Mouse (Mus musculus) limb, embryonic 10.5 days (tissue): ENCODE measurements at regions not wholly inside any gene's neighbourhood (a gene's known extent, or its start where the extent isn't known, plus 50 kb on each side); places are given as distances from the start of the nearest gene placed in this dataset.

Source experiments
- DNase-seq: peaks from one replicate; pipeline ENCODE4 v3.0.0-alpha.2; 2017; ENCODE audit warnings: low spot score
- H3K27ac ChIP-seq: fragments of 300-500 bp; sonication (generic); 2 replicates; pipeline ENCODE4 v1.5.1; 2016; ENCODE audit warnings: mild to moderate bottlenecking
- H3K27me3 ChIP-seq: fragments of 300-500 bp; sonication (generic); 2 replicates; pipeline ENCODE4 v1.6.1; 2016; ENCODE audit warnings: low read depth, mild to moderate bottlenecking; ENCODE audit not compliant: poor library complexity, severe bottlenecking
- H3K36me3 ChIP-seq: fragments of 300-500 bp; sonication (generic); 2 replicates; pipeline ENCODE4 v1.6.1; 2016; ENCODE audit warnings: mild to moderate bottlenecking, moderate library complexity
- H3K4me1 ChIP-seq: fragments of 300-500 bp; sonication (generic); 2 replicates; pipeline ENCODE4 v1.6.1; 2016
- H3K4me3 ChIP-seq: fragments of 300-500 bp; sonication (generic); 2 replicates; pipeline ENCODE4 v1.5.1; 2016; ENCODE audit warnings: mild to moderate bottlenecking, moderate library complexity
- H3K9me3 ChIP-seq: fragments of 300-500 bp; sonication (generic); replicated peaks from 2 replicates; pipeline ENCODE4 v1.6.1; 2016; ENCODE audit warnings: mild to moderate bottlenecking
- WGBS: fragments of 180-500 bp; shearing (Covaris S2); methylation state at CpG from one replicate; pipeline ENCODE4 v1.1.7; 2016; 5-methylcytosine and 5-hydroxymethylcytosine counted together

DNA sequence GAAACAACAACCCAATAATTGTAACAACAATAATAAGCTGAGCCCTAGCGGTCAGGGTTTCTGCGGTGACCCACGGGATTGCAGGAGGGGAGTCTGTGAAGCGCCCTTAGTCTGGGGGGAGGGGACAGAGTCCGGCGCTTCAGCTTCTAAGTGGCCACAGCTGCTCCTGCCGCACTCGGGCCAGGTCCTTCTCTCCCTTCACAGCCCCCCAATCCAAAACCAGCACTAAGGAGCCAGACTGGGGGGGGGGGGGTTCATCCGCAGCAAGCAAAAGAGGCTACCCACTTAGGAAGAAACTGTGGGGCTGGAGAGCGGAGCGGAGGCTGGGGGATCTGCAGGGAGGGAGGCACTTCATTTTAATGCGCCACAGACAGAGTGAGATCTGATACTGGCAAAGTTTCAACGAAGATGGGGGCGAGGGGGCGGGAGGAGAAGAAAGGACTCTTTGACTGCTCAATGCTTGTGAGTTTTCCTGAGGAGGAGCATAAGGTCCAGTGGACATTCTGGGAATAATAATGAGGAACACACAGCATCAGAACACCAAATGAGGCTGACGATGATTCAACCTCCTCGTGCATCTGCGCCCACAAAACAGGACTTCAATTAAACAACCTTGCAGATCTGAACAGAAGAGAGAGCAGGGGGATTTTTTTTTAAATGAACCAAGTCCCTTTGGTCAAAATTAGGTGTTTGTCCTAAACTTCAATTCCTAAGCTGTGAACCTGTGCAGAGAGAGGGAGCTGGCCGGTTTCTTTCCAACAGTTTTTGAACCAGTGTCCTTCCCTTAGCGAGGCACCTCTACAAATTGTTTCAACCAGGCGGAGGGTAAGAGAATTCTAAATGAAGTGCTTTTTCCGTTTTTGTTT lies 412.7 kb upstream of the Atp11b start:
- Histone ChIP-seq H3K27me3 (0 out of 2 replicates have a peak, but pooled peaks cover 9% of the 10 kb centered on the region), H3K27ac (peak overlapping the region; percentile 87), H3K36me3 (no peaks in the 10 kb centered on the region), H3K4me3 (peak overlapping the region; percentile 55), H3K9me3 (no peaks in the 10 kb centered on the region), H3K4me1 (peaks cover 33% of the 10 kb centered on the region)
- 2% methylated on average over 22 of the region's 22 CpGs for WGBS
- peak; percentile 83 for DNase-seq

DNA sequence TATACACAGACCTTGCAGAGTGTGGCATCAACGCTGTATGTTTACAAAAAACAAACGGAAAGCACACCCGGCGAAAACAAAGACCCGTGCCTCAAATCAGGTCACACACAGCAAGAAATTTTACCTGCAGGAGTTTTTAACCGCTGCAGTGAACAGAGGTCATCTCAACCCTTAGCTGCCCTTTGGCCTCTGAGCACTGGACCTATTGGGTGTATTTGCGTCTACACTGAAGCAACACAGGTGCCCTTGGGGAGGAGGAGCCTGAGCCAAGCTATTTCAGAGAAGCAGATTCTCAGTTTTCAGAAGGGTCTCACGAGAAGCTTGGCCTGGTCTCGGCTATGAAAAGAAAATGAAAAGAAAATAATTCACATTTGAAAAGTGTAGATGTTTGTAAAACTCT lies 412.1 kb upstream of the Atp11b start:
- WGBS, result 10% methylated on average over 9 of the region's 9 CpGs
- Histone ChIP-seq H3K36me3 (no peaks in the 10 kb centered on the region), H3K27ac (peak overlapping the region; percentile 87), H3K4me1 (peaks cover 33% of the 10 kb centered on the region), H3K27me3 (0 out of 2 replicates have a peak, but pooled peaks cover 9% of the 10 kb centered on the region), H3K9me3 (no peaks in the 10 kb centered on the region), H3K4me3 (peak overlapping the region; percentile 55)
- DNase-seq, result peak; percentile 42

DNA sequence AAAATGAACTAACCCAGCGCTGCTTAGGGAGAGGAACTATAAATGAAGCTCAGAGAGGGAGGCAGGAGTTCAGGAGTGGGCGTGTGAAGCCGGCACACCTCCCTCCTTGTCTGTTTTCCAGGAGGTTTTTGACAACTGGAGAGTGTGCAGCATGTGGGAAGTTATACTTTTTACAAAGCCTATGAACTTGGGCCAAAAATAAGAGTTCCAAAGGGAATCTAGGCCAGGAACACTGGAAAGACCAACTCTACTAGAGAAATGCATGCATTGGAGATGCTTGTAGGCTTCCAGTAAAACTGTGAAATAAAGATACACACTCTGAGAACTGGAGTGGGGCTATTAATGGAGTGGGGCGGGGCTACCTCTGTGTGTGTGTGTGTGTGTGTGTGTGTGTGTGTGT lies 411.3 kb upstream of the Atp11b start:
- Histone ChIP-seq H3K27me3 (0 out of 2 replicates have a peak, but pooled peaks cover 9% of the 10 kb centered on the region), H3K36me3 (no peaks in the 10 kb centered on the region), H3K4me3 (no peak overlapping the region), H3K9me3 (no peaks in the 10 kb centered on the region), H3K4me1 (peaks cover 33% of the 10 kb centered on the region), H3K27ac (no peak overlapping the region)
- DNase-seq, result no peak
- 68% methylated on average over 4 of the region's 4 CpGs for WGBS

DNA sequence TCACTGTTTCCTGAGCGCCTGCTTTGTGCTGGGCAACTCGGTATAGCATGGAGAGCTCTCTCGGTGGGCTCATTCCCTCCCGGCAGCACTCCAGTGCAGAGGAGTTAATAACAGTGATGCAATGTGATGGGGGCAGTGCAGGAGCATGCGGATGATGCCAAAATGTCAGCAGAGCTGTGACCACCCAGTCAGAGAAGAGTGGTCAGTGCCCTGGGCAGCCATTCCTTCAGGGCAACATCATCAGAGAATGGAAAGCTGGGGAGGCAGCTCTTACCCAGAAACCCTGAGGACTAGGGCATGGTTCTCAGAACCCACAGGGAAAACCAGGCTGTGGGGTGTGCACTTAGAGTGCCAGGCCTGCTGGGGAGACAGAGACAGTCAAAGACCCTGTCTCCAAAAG lies 410.0 kb upstream of the Atp11b start:
- WGBS, result 74% methylated on average over 5 of the region's 5 CpGs
- Histone ChIP-seq H3K27me3 (0 out of 2 replicates have a peak, but pooled peaks cover 9% of the 10 kb centered on the region), H3K27ac (no peak overlapping the region; the same call in 1 of the 2 replicates)

DNA sequence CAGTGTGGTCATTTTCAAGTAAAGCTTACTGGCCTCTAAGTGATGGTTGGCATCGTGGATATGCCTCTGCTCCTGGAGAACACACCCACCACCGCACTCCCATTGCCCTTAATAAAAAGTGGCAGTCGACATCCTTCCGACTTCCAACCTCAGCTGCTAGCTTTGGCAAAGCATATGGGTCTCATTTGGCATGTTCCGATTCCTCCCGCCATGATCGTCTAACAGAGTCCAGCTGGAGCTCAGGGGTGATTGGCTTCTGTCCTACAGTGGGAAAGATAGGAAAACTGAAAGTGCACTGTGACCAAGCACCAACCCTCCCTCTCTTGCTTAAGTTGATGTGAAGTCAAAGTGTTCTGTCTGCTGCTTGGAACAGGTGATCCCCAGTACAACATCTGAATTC lies 404.8 kb upstream of the Atp11b start:
- no peaks in the 10 kb centered on the region for H3K27me3 ChIP-seq
- H3K36me3 ChIP-seq, result no peaks in the 10 kb centered on the region
- H3K4me3 ChIP-seq, result no peak overlapping the region
- H3K9me3 ChIP-seq, result no peaks in the 10 kb centered on the region
- no peak for DNase-seq
- 41% methylated on average over 7 of the region's 7 CpGs for WGBS
- H3K4me1 ChIP-seq, result peaks cover 52% of the 10 kb centered on the region
- H3K27ac ChIP-seq, result no peak overlapping the region

More for the DNA sequence above, 410.0 kb upstream of the Atp11b start:
- Histone ChIP-seq H3K4me1 (peaks cover 39% of the 10 kb centered on the region), H3K36me3 (no peaks in the 10 kb centered on the region), H3K4me3 (no peak overlapping the region), H3K9me3 (no peaks in the 10 kb centered on the region)
- no peak for DNase-seq

DNA sequence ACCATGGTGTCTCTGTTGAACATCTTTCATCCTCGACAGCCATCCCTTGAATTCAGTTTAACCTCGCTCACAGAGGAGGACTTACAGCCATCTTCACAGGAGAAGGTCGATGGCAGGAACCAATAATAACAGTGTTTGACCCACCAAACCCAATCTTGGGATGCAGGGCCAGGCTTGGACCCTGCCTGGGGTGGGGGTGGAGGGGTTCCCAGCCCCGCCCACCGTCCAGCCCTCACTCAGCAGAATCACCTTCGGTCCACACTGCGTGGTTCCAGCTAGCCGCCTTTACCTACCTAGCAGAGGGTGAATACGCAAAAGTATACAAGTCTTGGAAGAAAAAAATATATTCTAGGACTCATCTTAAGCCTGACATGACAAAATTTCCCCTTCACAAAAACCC lies 400.5 kb upstream of the Atp11b start:
- WGBS, result 82% methylated on average over 9 of the region's 9 CpGs
- no peak overlapping the region for H3K27ac ChIP-seq
- H3K4me1 ChIP-seq, result peaks cover 58% of the 10 kb centered on the region
- DNase-seq, result no peak
- H3K4me3 ChIP-seq, result no peak overlapping the region
- no peaks in the 10 kb centered on the region for H3K27me3 ChIP-seq
- no peaks in the 10 kb centered on the region for H3K36me3 ChIP-seq
- H3K9me3 ChIP-seq, result no peaks in the 10 kb centered on the region

DNA sequence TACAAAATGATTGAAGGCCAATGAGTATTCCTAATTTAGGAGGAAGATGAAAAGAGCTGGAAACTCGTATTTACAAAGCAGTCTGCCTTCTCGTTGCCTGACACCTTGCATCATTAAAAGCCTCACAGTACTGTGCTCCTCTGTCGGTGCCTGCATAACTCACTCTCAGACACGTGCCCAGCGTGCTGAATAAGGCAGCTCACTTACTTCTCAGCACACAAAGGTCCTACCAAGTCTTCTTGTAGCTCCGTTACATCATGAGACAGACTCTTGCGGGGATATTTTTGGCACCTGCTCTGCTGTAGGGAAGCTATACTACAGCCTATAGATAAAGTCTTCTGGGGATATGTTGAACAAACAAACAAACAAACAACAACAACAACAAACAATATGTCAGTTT lies 400.0 kb upstream of the Atp11b start:
- Histone ChIP-seq H3K9me3 (no peaks in the 10 kb centered on the region), H3K27me3 (no peaks in the 10 kb centered on the region), H3K4me3 (no peak overlapping the region), H3K27ac (no peak overlapping the region), H3K36me3 (no peaks in the 10 kb centered on the region), H3K4me1 (peaks cover 58% of the 10 kb centered on the region)
- DNase-seq, result no peak
- WGBS, result 42% methylated on average over 7 of the region's 7 CpGs

DNA sequence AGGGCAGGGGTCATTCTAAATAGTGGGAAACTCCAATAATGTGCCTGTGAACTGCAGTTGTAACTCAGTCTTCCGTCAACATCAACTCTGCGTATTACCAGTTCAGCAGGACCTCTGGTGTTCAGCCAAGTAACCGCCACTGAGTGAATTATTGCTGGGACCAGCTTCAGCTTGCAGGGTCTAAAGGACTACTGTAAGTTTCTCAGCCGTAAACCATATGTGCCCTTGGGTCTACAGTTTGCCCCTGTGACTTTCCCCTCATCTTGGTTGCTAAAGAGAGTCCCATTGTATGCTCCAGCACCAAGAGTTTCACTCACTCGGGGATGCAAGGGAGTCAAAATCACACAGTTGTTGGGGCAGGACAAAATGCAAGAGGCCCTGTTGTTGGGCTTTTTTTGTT lies 399.6 kb upstream of the Atp11b start:
- no peaks in the 10 kb centered on the region for H3K9me3 ChIP-seq
- peaks cover 57% of the 10 kb centered on the region for H3K4me1 ChIP-seq
- DNase-seq, result no peak
- H3K4me3 ChIP-seq, result no peak overlapping the region
- H3K36me3 ChIP-seq, result no peaks in the 10 kb centered on the region
- 62% methylated on average over 5 of the region's 5 CpGs for WGBS
- no peak overlapping the region for H3K27ac ChIP-seq
- H3K27me3 ChIP-seq, result no peaks in the 10 kb centered on the region

DNA sequence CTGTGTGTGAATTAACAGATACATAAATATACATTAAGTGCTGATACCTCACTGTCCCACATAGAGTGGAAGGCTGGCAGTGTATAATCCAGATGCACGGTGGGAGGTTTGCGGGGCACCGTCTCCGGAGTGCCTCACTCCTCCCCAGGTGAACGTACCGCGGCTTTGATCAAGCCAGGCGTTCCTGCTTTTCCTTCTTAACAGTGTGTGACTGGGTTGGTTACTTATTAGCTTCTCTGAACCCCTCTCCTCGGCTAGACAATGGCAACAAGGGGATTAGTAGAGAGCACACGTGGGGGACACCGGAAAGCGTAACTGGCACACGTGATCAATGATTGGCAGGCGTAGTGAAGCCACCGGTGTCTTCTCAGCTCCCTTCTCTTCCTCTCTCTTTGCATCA lies 396.8 kb upstream of the Atp11b start:
- peaks cover 33% of the 10 kb centered on the region for H3K4me1 ChIP-seq
- H3K27me3 ChIP-seq, result no peaks in the 10 kb centered on the region
- H3K36me3 ChIP-seq, result no peaks in the 10 kb centered on the region
- H3K9me3 ChIP-seq, result no peaks in the 10 kb centered on the region
- WGBS, result 83% methylated on average over 15 of the region's 15 CpGs
- H3K27ac ChIP-seq, result no peak overlapping the region
- no peak for DNase-seq
- H3K4me3 ChIP-seq, result no peak overlapping the region

DNA sequence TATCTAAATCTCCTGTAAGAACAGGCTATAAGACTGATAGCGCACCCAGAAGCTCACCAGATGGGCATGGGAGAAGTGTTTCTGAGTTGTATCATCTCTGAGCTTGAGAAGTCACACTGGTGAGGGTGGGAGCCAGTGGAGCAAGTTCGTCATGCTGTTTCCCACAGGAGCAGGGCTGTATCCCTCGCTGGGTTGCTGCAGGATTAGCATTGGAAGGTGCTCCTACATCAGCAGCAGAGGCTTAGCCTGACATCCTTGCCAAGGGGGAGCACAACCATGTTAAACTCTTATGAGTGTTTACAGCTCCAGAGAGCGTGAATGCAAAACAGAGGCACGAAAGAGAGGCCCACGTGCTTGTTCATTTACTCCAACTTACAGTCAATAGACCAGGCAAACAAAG lies 395.4 kb upstream of the Atp11b start:
- H3K9me3 ChIP-seq, result no peaks in the 10 kb centered on the region
- WGBS, result 71% methylated on average over 6 of the region's 6 CpGs
- no peak overlapping the region for H3K4me3 ChIP-seq
- DNase-seq, result no peak
- peaks cover 38% of the 10 kb centered on the region for H3K4me1 ChIP-seq
- no peaks in the 10 kb centered on the region for H3K36me3 ChIP-seq
- no peaks in the 10 kb centered on the region for H3K27me3 ChIP-seq
- H3K27ac ChIP-seq, result peak overlapping the region; percentile 50; the same call in 1 of the 2 replicates

DNA sequence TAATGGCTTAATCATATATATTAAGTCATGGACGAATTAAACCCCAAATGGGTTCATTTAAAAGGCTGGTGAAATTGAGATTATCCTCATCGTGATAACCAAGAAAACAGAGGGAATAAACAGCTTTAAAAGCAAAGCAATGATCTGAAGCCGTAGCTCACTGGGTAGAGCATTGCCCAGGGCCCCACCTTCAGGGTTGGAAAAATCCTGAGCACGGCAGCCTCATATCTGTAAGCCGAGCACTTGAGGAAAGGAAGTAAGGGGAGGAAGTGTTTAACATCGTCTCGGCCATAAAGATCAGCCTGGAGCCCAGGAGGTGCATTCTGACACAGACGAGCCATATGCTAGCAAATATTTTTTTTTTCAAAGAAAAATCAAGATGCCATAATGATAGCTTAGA lies 394.6 kb upstream of the Atp11b start:
- Histone ChIP-seq H3K4me3 (no peak overlapping the region), H3K27ac (no peak overlapping the region), H3K9me3 (no peaks in the 10 kb centered on the region), H3K4me1 (peaks cover 31% of the 10 kb centered on the region), H3K36me3 (no peaks in the 10 kb centered on the region), H3K27me3 (no peaks in the 10 kb centered on the region)
- 47% methylated on average over 8 of the region's 8 CpGs for WGBS
- no peak for DNase-seq

DNA sequence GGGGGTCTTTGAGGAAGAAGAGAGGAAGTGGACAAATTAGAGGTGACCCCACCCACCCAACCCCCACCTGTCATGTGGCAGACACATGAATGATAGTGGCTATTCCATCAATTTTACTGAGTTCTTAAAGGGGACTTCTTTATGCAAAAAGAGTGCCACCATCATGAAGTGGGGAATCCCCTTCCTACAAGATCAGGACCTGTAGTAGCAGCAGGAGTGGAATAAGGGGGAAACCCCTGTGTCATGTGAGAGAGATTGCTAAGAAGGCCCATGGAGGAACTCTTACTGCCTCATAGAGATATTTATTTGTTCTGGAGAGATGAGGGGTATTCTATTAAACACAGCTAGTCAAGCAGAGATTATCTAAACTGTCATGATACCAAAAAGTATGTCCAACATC lies 393.4 kb upstream of the Atp11b start:
- peaks cover 28% of the 10 kb centered on the region for H3K4me1 ChIP-seq
- no peak overlapping the region for H3K27ac ChIP-seq
- H3K4me3 ChIP-seq, result no peak overlapping the region
- H3K27me3 ChIP-seq, result no peaks in the 10 kb centered on the region
- H3K9me3 ChIP-seq, result no peaks in the 10 kb centered on the region
- H3K36me3 ChIP-seq, result no peaks in the 10 kb centered on the region
- DNase-seq, result no peak

DNA sequence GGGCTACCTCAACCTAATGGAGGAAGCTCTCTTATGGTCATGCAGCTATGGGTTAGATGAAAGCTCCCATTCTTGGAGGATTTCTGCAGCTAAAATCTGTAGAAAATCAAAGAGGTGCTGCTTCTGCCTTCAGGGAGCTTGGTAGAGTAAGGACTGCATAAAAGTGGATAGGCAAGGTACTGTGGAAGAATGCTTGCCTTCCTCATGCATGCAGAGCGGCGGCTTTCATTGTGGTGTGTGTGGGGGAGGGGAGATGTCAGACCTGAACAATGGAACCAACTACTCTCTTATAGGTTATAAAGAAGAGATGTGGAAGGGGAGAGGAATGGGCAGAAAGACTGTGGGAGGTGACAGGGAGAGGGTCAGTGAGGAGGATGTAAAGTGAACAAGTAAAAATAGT lies 392.8 kb upstream of the Atp11b start:
- no peak overlapping the region for H3K4me3 ChIP-seq
- H3K9me3 ChIP-seq, result no peaks in the 10 kb centered on the region
- peaks cover 28% of the 10 kb centered on the region for H3K4me1 ChIP-seq
- no peaks in the 10 kb centered on the region for H3K36me3 ChIP-seq
- 92% methylated on average over 2 of the region's 2 CpGs for WGBS
- H3K27me3 ChIP-seq, result no peaks in the 10 kb centered on the region
- DNase-seq, result no peak
- no peak overlapping the region for H3K27ac ChIP-seq

DNA sequence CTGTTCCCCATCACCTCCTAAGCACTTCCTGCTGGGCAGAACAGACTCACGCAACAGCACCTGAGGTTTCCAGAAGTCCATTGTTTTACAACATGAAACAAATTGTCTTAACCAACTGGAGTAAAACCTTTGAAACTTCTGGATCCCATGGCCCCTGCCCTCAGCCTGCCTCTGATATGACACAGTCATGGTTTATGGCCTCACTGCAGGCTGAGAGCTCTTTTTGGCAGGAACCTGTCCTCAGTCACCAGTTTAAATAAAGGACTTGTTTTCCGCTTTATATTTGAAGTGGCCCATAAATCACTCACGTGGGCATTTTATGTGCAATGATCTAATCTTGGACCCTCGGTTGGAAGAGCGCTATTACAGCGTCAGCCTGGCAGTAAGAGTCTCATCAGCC lies 388.5 kb upstream of the Atp11b start:
- 73% methylated on average over 6 of the region's 6 CpGs for WGBS
- Histone ChIP-seq H3K27me3 (no peaks in the 10 kb centered on the region), H3K4me1 (peaks cover 14% of the 10 kb centered on the region), H3K36me3 (no peaks in the 10 kb centered on the region), H3K27ac (no peak overlapping the region), H3K9me3 (no peaks in the 10 kb centered on the region), H3K4me3 (no peak overlapping the region)
- no peak for DNase-seq
